Mouse (Mus musculus) spleen, postnatal 14 days (tissue): Measurements from ENCODE around the gene Ifna13.

ENCODE experiments used
- DNase-seq, 2 experiments: peaks; one replicate each; pipeline ENCODE4 v3.0.0; 2021 to 2022; ENCODE audit warnings: low spot score in 2 of 2

Gene Ifna13

DNA sequence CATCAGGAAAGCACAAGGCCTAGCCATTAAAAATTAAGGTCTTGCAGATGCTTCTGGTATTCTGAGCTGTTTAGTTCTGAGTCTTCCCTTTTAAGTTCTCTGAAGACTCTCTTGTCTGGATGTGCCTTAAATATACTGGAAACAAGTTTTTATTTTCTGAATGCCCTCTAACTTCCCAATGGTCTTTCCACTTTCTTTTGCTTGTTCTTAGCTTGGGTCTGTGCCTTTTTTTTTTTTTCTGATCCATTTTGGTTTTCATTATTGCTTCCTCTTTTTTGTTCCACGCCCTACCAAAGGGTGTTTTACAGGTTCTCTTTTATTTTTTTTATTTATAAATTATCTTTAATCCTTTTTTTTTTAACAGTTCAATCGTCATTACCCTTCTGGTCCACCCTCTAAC lies at the start of gene Ifna13:
Ifna13 (minus strand) TSS at position 101 of the 400 bp plus-strand sequence.
- DNase-seq: no peak

GRCm38 (mm10) chr4:88693392-88693791 lies 49.1 kb upstream of the Ifna13 start:
- DNase-seq: no peak

DNA sequence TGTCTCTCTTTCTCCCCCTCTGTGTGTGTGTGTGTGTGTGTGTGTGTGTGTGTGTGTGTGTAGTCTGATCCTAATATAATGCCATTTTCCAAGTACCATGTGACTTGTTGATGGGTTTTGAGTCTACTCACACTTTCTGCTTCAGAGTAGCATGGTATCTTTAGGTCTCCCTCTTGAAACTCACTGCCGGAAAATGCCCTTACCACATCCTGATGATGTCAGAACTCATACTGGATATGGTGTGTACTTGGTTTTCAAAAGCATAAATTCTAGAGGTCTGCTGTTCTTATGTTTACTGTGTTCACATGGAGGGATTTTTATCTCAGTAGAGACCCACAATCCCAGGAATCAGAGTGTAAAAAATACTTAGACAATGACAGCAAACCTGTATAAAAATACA lies 48.3 kb upstream of the Ifna13 start:
- DNase-seq: no peak

GRCm38 (mm10) chr4:88691259-88691658 lies 47.0 kb upstream of the Ifna13 start, which contains the start of gene Ifnab:
TSS of gene Ifnab (minus strand) at chr4:88691359.
- DNase-seq: no peak

DNA sequence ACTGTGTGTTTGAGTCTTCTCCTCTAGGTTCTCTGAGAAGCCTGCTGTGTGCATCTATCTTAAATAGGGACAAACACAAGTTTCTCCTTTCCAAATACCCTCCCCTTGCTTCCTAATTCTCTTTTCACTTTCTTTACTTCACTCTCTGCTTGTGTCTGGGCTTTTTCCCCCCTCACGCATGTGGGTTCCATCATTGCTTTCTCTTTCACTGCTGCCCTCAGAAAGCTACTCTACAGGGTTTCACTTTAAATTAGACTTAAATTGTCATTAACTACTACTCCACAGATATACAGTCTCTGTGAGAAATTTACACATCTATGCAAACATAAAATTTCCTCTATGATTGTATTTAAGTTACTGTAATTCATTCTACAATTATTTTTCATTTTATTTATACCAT lies 39.6 kb upstream of the Ifna13 start, which contains the start of gene Ifna2:
Ifna2 (minus strand) TSS at position 101 of the 400 bp plus-strand sequence.
- no peak for DNase-seq

- no peak for DNase-seq
Observed at GRCm38 (mm10) chr4:88681353-88681752, 37.1 kb upstream of the Ifna13 start.

GRCm38 (mm10) chr4:88680362-88680761 lies 36.1 kb upstream of the Ifna13 start:
- no peak for DNase-seq

DNA sequence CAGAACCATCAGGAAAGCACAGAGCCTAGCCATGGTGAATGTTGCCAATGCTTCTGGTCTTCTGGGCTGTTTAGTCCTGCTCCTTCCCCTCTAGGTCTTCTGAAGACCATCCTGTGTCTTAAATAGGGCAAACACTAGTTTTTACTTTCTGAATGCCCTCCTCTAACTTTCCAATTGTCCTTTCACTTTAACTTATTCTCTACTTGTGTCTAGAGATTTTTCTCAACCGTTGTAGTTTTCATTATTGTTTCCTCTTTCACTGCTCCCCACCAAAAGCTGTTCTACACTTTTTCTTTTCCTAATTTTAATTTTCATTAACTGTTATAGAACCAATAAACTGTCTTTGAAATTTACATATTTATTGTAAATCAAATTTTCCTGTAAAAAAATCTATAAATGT lies 32.6 kb upstream of the Ifna13 start, which contains the start of gene Ifna16:
Ifna16 (minus strand) TSS at position 101 of the 400 bp plus-strand sequence.
- DNase-seq: no peak

GRCm38 (mm10) chr4:88655461-88655860 lies 11.2 kb upstream of the Ifna13 start:
- no peak for DNase-seq

GRCm38 (mm10) chr4:88653644-88654043 lies 9.4 kb upstream of the Ifna13 start:
- DNase-seq: no peak

DNA sequence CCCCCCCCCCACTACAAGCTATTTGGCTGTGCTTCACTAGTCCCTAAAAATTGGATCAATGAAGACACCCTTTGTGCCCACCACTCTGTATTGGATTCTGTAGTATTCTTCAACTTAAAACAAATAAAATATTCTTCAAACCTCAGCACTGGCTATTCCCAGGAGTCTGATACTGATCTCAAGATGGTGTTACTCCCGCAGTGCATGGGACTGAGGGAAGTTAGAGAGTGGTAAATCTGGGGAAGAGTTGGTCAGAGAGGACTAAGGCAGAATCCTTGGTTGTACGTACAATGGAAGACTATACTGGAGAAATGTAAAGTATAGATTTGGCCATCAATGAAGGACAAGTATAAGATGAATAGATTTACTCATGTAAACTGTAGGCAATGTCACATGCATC lies 1.7 kb downstream of the Ifna13 start:
- no peak for DNase-seq

GRCm38 (mm10) chr4:88641077-88641831 lies 3.0 kb downstream of the Ifna13 start:
- peak; percentile 70 to 91 for DNase-seq

DNA sequence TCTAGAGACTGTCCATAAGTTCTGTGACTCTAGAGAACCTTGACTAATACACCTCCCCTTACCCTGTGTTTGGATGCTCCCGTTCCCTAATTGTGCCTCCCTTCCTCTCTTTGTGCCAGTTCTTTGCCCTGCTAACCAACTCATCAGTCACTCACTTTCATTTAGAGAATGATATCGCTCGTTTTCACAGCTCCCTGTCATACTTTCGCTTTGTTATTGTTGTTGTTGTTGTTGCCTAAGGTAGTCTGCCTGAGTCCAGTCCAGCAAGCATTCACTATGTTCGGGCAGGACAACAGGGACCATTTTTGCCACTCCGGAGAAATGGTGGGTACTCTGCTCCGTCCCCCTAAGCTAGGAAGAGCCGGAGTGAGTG lies 3.6 kb downstream of the Ifna13 start:
- DNase-seq: no peak

GRCm38 (mm10) chr4:88634311-88634710 lies 9.9 kb downstream of the Ifna13 start, which contains the start of gene C87499:
TSS of gene C87499 (minus strand) at chr4:88634411.
- no peak for DNase-seq

DNA sequence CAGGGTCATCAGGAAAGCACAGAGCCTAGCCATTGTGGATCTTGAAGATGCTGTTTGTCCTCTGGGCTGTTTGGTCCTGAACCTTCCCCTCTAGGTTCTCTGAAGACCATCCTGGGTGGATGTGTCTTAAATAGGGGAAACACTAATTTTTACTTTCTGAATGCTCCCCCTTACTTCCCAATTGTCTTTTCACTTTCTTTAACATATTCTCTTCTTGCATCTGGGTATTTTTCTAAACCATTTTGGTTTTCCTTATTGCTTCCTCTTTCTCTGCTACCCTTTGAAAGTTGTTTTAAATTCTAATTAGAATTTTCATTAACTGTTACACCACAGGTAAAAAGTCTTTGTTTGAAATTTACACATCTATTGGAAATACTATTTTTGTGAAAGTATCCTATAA lies 41.0 kb downstream of the Ifna13 start, which contains the start of gene Ifna12:
Ifna12 (minus strand) TSS at position 101 of the 400 bp plus-strand sequence.
- DNase-seq: no peak
